Mouse (Mus musculus): Measurements from ENCODE around the gene Foxj3. TPM values are rescaled to one million over a fixed set of nuclear protein-coding genes. Genes with fewer than 3 reads are reported as not detected.

The Foxj3 gene
- polyA plus RNA-seq (2014; fragmentation: Illumina TruSeq; extraction: RNeasy Lipid Tissue Mini Kit (QIAGEN cat#74804); ENCODE audit: low read depth, low replicate concordance): 23.3 TPM

DNA sequence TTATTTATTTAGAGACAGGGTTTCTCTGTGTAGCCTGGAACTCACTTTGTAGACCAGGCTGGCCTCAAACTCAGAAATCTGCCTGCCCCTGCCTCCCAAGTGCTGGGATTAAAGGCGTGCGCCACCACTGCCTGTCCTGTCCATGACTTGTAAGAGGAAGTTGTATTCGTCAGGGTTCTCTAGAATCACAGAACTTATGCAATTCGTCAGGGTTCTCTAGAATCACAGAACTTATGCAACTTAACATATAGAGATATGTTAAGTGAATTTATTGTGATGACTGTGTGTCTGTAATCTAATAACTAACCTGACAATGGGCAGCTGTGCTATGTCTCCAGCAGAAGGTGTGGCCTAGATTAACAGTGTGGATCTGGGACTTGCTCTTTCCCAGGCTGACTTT, at the start of gene Foxj3:
Foxj3 (plus strand) TSS at position 390 of the 400 bp plus-strand sequence.

GRCm38 (mm10) chr4:119492291-119492932, 44.4 kb upstream of the Foxj3 start, which contains the start of gene Rimkla:
TSS of gene Rimkla (minus strand) at chr4:119492628.

DNA sequence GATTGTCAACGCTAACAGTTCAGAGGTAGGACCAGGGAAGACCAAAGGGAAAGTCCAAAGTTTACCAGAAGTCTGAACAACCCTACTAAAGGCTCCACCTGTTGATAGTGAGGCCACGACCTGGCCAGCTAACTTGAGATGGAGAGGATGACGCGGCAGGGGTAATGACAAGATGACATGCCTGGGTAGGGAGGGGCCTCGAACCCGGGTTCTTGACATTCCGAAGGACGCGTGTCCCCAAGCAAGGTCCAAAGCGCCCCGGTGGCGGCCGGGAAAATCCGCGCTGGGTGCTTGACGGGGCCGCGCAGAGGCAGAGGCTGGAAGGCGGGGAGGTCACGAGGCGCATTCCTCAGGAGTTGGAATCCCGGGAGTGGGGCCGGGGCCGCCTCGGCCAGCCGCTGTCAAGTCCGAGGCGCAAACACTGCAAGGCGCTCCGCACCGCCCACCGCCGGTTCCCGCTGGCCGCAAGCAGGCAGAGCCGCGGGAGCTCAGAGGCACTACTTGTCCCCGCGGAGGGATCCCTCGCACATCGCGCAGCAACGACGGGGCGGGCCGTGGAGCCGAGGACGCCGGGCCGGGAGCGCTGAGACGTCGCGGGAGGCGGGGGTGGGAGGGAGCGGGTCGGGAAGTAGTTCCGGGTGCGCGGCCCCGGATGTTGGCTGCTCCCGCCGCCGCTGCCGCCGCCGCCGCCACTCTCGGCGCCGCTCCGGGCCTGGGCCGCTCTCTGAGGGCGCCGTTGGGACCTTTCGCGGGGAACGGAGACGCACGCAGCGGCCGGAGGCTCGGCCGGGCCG, 2.4 kb downstream of the Foxj3 start, which contains the start of gene Frg2f1:
Frg2f1 (minus strand) TSS at position 499 of the 794 bp plus-strand sequence.

GRCm38 (mm10) chr4:119637176-119637845, 100.5 kb downstream of the Foxj3 start, which contains the start of gene Guca2a:
TSS of gene Guca2a (plus strand) at chr4:119637704.

GRCm38 (mm10) chr4:119658731-119659130, 121.9 kb downstream of the Foxj3 start, which contains the start of gene Guca2b:
TSS of gene Guca2b (minus strand) at chr4:119658954.

Other genes with a start within 250 kb of the Foxj3 start
- gene Ybx1, start 242.4 kb upstream of the Foxj3 start, polyA plus RNA-seq (2014; fragmentation: Illumina TruSeq; extraction: RNeasy Lipid Tissue Mini Kit (QIAGEN cat#74804); ENCODE audit: low read depth, low replicate concordance): 397 TPM
- gene Ppih, start 216.5 kb upstream of the Foxj3 start, polyA plus RNA-seq (2014; fragmentation: Illumina TruSeq; extraction: RNeasy Lipid Tissue Mini Kit (QIAGEN cat#74804); ENCODE audit: low read depth, low replicate concordance): 20.0 TPM
- gene Ccdc30, start 121.5 kb upstream of the Foxj3 start, polyA plus RNA-seq (2014; fragmentation: Illumina TruSeq; extraction: RNeasy Lipid Tissue Mini Kit (QIAGEN cat#74804); ENCODE audit: low read depth, low replicate concordance): 16.1 TPM
- 15.9 TPM for gene Ppcs, start 114.6 kb upstream of the Foxj3 start, polyA plus RNA-seq (2014; fragmentation: Illumina TruSeq; extraction: RNeasy Lipid Tissue Mini Kit (QIAGEN cat#74804); ENCODE audit: low read depth, low replicate concordance)
- gene Zmynd12, start 114.2 kb upstream of the Foxj3 start, polyA plus RNA-seq (2014; fragmentation: Illumina TruSeq; extraction: RNeasy Lipid Tissue Mini Kit (QIAGEN cat#74804); ENCODE audit: low read depth, low replicate concordance): 2.6 TPM
- 0.52 TPM for gene Rimkla, start 44.4 kb upstream of the Foxj3 start, polyA plus RNA-seq (2014; fragmentation: Illumina TruSeq; extraction: RNeasy Lipid Tissue Mini Kit (QIAGEN cat#74804); ENCODE audit: low read depth, low replicate concordance)
- gene Frg2f1, start 2.5 kb downstream of the Foxj3 start, polyA plus RNA-seq (2014; fragmentation: Illumina TruSeq; extraction: RNeasy Lipid Tissue Mini Kit (QIAGEN cat#74804); ENCODE audit: low read depth, low replicate concordance): 14.2 TPM
- gene Guca2a, start 100.7 kb downstream of the Foxj3 start, polyA plus RNA-seq (2014; fragmentation: Illumina TruSeq; extraction: RNeasy Lipid Tissue Mini Kit (QIAGEN cat#74804); ENCODE audit: low read depth, low replicate concordance): not detected
- gene Guca2b, start 122.0 kb downstream of the Foxj3 start, polyA plus RNA-seq (2014; fragmentation: Illumina TruSeq; extraction: RNeasy Lipid Tissue Mini Kit (QIAGEN cat#74804); ENCODE audit: low read depth, low replicate concordance): 1.3 TPM
- gene Hivep3, start 196.8 kb downstream of the Foxj3 start, polyA plus RNA-seq (2014; fragmentation: Illumina TruSeq; extraction: RNeasy Lipid Tissue Mini Kit (QIAGEN cat#74804); ENCODE audit: low read depth, low replicate concordance): 17.6 TPM

All from adipose tissue, adult 10 weeks (tissue).